Mouse (Mus musculus): ENCODE data around the gene Hist1h2bf. TPM values are rescaled to one million over a fixed set of nuclear protein-coding genes. Genes with fewer than 3 reads are reported as not detected.

Hist1h2bf gene
- 0.68 TPM for polyA plus RNA-seq (2017; shearing (Covaris generic))

DNA sequence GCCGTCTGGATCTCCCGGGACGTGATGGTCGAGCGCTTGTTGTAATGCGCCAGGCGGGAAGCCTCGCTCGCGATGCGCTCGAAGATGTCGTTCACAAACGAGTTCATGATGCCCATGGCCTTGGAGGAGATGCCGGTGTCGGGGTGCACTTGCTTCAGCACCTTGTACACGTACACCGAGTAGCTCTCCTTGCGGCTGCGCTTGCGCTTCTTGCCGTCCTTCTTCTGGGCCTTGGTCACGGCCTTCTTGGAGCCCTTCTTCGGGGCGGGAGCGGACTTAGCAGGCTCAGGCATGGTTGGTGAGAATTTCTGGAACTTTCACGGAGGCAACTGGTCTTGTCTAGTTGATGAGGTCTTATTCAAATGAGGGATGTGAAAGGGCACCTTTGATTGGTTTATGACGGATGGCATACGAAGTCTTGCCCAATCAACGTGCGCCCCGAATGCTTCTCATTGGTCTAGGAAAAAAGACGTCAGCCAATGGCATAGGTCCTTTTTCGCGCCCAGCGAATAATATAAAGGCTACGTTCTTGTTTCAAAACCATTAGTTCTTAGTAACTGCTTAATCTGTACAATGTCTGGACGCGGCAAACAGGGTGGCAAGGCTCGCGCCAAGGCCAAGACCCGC lies at the start of gene Hist1h2bf, which contains the start of gene Hist1h2ad:
Hist1h2bf (minus strand) TSS at position 299 of the 627 bp plus-strand sequence.
Hist1h2ad (plus strand) TSS at position 484 of the 627 bp plus-strand sequence.

DNA sequence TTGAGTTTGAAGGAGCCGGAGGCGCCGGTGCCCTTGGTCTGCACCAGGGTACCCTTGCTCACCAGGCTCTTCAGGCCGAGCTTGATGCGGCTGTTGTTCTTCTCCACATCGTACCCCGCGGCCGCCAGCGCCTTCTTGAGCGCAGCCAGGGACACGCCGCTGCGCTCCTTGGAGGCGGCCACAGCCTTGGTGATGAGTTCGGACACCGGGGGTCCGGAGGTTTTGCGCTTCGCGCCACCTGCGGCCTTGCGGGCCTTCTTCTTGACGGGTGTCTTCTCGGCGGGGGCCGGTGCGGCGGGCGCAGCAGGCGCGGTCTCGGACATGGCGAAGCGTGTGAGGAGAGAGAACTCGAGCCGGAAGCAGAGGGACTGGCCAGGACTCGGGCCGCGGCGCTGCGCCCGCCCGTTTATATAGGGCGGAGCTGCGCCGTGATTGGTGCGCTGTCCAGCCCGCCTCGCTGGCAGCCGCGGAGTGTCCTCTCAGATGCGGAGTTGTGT lies 48.2 kb upstream of the Hist1h2bf start, which contains the start of gene Hist1h1e:
Hist1h1e (minus strand) TSS at position 384 of the 497 bp plus-strand sequence.

DNA sequence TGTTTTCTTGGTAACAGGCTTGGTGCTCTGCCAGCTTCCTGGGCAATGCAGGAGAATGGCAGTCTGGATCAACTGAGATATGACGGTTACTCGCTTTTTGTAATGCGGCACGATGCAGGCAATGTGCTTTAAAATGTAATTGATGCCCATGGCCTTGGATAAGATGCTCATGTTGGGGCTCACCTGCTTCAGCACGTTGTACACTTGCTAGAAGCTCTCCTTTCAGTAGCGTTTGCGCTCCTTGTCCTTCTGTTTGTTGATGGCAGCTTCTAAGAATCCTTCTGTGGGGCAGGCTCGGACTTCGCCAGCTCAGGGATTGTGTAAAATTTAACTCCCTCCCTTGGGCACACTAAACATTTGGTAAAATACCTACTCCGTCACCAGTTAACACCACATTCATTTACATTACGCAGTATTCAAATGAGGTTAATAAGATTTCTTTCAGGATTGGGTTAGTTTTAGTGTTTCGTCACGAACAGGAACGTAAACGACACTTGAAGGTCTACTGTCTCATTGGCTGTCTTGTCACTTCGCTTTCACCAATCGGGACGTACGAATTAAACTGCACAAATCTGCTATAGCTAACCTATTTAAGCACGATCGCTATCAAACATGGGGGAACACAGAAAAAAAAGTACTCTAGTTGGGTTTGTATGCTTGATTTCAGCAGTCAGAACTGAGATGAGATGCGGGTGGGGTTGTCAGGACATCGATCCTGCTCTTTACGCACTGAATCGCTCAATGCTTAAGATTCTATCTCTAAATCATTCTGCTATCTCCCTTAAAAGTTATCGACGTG lies 46.9 kb upstream of the Hist1h2bf start, which contains the start of gene Hist1h2be:
Hist1h2be (minus strand) TSS at position 392 of the 799 bp plus-strand sequence.

DNA sequence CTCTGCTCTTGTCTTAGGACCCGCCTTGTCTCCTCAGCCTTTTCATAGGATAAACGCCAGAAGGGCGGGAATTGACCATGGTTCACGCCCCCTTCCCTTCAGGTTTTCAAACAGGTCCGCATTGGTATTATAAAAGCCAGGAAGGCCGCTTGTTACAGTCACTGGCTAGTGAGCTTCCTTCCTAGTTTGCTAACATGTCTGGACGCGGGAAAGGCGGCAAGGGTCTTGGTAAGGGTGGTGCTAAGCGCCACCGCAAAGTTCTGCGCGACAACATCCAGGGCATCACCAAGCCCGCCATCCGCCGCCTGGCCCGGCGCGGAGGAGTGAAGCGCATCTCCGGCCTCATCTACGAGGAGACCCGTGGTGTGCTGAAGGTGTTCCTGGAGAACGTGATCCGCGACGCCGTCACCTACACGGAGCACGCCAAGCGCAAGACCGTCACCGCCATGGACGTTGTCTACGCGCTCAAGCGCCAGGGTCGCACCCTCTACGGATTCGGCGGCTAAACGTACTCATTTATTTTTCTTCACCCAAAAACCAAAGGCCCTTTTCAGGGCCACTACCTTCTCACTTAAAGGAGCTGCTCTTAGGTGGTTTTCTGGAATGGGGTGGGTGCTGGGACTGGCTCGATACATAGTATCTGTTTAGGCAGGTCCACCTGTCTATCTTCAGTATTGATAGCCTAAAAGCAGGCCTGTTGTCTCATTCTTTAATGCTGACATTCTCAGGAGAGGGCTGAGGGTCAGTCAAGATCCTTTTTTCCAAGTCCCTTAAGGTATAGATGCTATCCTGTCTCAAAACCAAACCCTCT lies 7.6 kb upstream of the Hist1h2bf start, which contains the start of gene Hist1h4d:
Hist1h4d (plus strand) TSS at position 191 of the 811 bp plus-strand sequence.

DNA sequence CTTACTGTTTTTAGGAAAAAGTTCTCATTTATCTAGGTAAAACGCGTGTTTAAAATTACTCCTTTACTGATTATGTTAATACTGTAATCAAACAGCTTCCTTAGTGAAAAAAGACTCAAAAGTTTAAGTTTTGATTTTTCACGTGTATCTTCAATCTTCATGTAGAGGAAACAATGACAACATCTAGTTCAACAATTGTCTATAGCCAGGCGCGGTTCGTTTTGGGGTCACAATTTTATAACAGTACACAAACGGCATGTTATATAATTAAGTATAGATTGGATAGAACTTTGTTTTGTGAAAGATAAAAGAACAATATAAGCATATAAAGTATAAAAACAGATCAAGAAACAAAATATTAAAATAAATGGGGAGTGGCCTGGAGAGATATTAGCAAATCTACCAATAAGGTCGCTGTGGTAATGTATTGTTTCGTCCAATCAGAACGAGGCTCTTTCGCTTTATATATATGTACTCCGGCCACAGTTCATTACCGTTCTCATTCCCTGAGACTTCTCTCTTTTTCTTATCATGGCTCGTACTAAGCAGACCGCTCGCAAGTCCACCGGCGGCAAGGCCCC lies 1.4 kb upstream of the Hist1h2bf start, which contains the start of gene Hist1h3d:
Hist1h3d (plus strand) TSS at position 493 of the 581 bp plus-strand sequence.

DNA sequence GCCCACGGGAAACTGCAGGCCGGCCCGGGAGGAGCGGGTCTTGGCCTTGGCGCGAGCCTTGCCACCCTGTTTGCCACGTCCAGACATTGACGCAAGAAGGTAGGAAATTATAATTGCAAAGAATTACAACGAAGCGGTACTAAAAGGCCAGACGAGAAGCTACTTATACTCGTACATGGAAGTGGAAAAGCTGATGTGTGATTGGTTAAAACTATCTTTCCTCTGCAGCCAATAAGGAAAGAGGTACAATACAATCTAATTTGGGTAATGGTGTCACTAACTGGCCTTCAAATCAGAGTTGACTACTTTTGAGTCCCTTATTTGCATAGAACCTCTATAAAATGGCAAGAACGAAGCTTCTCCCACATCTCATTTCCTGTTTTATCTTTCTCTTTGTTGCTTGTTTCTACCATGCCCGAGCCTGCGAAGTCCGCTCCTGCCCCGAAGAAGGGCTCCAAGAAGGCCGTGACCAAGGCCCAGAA lies 2.9 kb downstream of the Hist1h2bf start, which contains the start of the genes Hist1h2ae and Hist1h2bg:
Hist1h2ae (minus strand) TSS at position 199 of the 482 bp plus-strand sequence.
Hist1h2bg (plus strand) TSS at position 375 of the 482 bp plus-strand sequence.

DNA sequence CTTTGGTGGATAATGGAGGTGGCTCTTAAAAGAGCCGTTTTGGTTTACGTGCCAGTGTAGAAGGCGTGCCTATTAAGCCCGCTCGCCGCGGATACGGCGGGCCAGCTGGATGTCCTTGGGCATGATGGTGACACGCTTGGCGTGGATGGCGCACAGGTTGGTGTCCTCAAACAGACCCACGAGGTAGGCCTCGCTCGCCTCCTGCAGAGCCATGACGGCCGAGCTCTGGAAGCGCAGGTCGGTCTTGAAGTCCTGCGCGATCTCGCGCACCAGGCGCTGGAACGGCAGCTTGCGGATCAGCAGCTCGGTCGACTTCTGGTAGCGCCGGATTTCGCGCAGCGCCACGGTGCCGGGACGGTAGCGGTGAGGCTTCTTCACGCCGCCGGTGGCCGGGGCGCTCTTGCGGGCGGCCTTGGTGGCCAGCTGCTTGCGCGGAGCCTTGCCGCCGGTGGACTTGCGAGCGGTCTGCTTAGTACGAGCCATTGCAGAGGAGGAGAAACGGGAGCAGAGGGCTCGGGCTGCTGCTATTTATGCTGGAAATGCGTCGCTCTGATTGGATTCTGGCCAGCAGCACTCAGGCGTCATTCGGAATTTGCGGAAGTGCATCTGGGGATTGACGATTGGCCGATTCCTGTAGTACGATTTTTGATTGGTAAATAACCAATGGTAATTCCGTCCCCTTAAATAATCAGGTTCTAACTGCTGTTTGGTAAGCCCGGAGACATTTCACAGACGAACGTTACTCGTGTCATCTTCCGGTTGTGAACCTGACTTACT lies 11.9 kb downstream of the Hist1h2bf start, which contains the start of gene Hist1h3e:
Hist1h3e (minus strand) TSS at position 487 of the 777 bp plus-strand sequence.

DNA sequence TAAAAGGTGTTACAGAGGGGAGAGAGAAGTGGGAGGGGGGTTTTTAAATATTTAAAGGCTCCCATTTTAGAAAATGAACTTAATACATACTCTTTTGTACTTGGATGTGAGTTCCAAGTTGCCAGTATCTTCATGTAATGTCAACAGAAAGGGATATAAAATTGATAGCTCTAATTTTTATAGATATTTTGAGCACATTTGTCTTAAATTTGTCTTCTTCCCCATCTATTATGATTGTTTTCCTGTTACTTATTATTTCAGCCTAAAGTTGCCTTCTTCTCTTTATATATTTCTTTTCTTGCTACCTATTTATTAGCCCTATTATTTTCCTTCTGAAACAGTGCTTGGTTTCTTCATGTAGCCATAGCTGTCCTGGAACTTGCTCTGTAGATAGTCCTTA lies 21.0 kb downstream of the Hist1h2bf start, which contains the start of gene Hist1h1d:
Hist1h1d (plus strand) TSS at position 301 of the 400 bp plus-strand sequence.

DNA sequence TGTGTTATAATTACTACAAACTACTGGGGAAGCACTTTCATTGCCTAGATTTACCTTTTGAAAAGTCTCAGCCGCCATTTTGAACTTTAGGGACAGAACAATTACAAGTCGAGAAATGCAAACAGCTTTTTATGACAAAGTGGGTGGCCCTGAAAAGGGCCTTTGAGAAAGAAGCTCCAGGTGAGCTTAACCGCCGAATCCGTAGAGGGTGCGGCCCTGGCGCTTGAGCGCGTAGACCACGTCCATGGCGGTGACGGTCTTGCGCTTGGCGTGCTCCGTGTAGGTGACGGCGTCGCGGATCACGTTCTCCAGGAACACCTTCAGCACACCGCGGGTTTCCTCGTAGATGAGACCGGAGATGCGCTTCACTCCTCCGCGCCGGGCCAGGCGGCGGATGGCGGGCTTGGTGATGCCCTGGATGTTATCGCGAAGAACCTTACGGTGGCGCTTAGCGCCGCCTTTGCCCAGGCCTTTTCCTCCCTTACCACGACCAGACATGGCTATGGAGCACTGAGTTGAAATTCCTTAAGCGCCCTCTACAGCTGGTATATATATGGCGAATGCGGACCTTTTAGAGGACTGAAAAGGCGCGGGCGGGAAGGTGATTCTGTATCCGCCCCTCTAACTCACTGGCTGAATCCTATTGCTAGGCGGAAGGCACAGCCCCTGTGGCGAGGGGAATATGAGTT lies 22.7 kb downstream of the Hist1h2bf start, which contains the start of gene Hist1h4f:
Hist1h4f (minus strand) TSS at position 503 of the 689 bp plus-strand sequence.

DNA sequence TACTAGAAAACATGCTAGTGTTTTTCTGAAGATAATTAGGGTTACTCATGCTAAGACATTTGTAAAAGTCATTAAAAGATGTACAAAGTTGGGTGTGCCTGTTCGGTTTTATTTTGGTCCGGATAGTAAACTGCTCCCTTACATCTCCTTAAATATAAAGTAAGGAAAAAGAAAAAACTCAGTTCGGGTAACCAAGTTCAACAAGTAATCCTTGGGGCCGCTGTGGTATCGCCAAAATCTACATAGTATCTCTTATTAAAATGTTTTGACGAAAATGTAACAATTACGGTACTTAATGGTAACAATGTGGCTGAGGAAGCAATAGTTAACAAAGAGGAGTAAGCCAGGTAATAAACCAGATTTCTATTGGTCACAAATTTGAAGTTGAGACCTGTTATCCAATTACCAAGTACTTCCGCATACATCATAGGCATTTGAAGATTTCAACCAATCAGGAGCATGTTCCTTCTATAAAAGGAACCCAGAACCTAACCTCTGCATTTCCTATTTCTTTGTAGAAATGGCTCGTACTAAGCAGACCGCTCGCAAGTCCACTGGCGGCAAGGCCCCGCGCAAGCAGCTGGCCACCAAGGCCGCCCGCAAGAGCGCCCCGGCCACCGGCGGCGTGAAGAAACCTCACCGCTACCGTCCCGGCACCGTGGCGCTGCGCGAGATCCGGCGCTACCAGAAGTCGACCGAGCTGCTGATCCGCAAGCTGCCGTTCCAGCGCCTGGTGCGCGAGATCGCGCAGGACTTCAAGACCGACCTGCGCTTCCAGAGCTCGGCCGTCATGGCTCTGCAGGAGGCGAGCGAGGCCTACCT lies 29.8 kb downstream of the Hist1h2bf start, which contains the start of gene Hist1h3f:
Hist1h3f (plus strand) TSS at position 88 of the 822 bp plus-strand sequence.

DNA sequence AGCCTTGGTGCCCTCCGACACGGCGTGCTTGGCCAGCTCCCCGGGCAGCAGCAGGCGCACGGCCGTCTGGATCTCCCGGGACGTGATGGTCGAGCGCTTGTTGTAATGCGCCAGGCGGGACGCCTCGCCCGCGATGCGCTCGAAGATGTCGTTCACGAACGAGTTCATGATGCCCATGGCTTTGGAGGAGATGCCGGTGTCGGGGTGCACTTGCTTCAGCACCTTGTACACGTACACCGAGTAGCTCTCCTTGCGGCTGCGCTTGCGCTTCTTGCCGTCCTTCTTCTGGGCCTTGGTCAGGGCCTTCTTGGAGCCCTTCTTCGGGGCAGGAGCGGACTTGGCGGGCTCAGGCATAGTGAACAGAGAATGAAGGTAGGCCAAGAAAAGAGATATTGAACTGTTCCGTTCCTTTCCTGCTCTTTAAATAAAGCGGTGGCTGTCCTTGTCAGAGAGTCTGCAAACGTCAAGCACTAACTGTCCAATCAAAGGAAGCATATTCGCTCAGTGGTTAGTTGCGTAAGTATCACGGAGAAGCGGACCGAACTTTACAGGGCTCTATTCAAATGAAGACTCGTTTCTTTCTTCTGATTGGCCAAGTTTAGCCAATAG lies 30.9 kb downstream of the Hist1h2bf start, which contains the start of gene Hist1h2bh:
Hist1h2bh (minus strand) TSS at position 394 of the 609 bp plus-strand sequence.

DNA sequence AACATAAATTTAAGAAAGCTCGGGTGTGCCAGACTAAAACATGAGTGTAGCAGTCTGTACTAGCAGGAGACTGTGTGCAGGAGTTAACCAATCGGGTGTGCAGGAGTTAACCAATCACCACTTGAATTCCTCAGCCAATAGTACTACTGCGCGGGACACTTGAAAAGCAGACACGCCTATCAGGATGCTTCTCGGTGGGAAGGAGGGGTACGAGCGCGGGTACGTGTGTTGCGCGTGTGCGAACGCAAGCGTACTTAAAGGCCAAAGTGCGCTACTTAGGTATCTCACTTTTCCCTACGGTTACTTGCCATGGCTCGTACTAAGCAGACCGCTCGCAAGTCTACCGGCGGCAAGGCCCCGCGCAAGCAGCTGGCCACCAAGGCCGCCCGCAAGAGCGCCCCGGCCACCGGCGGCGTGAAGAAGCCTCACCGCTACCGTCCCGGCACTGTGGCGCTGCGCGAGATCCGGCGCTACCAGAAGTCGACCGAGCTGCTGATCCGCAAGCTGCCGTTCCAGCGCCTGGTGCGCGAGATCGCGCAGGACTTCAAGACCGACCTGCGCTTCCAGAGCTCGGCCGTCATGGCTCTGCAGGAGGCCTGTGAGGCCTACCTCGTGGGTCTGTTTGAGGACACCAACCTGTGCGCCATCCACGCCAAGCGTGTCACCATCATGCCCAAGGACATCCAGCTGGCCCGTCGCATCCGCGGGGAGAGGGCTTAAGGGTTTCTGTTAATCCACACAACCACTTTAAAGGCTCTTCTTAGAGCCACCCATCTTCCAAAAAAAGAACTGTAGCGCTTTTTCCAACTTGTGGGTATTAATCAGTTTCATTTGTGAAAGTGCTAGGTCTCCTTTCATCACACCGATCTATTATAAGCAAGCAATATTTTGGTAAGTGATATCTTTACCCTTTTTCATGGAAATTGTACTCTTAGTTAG lies 38.6 kb downstream of the Hist1h2bf start, which contains the start of gene Hist1h3g:
Hist1h3g (plus strand) TSS at position 286 of the 939 bp plus-strand sequence.

DNA sequence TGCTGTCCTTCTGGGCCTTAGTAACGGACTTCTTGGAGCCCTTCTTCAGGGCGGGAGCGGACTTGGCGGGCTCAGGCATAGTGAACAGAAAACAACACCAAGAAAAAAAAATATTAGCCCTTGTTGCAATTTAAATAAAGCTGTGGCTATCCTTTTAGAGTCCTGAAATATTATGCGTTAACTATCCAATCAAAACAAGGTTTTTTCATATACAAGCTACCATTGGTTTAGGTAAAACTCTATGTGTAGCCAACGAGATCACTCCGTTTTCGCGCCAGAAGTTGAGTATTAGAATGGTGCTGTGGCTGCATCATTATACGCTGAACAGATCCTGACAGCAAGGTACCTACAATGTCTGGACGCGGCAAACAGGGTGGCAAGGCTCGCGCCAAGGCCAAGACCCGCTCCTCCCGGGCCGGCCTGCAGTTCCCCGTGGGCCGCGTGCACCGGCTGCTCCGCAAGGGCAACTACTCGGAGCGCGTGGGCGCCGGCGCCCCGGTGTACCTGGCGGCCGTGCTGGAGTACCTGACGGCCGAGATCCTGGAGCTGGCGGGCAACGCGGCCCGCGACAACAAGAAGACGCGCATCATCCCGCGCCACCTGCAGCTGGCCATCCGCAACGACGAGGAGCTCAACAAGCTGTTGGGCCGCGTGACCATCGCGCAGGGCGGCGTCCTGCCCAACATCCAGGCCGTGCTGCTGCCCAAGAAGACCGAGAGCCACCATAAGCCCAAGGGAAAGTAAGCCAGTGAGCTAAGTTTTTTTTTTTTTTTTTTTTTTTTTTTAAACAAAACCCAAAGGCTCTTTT lies 40.2 kb downstream of the Hist1h2bf start, which contains the start of gene Hist1h2af:
Hist1h2af (plus strand) TSS at position 347 of the 808 bp plus-strand sequence.

DNA sequence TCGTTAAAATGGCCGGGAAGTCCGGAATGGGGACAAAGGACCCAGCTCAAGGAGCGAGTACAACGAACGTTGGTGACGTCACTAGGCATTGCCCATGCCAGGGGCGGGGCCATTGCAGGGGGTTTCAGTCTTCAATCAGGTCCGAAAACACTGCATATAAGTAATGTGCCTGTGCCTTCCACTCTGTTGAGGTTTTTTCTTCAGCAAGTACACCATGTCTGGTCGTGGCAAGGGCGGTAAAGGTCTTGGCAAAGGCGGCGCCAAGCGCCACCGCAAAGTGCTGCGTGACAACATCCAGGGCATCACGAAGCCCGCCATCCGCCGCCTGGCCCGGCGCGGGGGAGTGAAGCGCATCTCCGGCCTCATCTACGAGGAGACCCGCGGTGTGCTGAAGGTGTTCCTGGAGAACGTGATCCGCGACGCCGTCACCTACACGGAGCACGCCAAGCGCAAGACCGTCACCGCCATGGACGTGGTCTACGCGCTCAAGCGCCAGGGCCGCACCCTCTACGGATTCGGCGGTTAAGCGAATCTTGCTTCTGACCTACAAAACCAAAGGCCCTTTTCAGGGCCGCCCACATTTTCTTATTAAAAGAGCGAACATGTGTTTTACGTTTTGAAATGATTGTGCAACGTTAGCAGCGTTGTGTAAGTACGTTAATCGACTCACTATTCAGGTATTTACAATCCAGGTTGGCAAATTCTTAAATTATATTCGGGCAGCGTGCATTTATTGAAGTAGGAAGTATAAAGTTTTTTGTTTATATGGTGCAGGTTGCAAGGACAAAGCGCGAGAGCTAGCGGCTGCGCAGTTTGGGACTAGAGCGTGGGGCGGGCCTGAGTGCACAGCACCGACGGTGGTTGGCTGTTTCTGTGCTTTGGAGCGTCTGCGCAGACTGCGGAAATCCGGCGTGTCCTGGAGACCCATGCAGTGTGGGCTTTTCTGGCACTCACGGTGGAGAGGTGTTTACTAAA lies 42.8 kb downstream of the Hist1h2bf start, which contains the start of gene Hist1h4h:
Hist1h4h (plus strand) TSS at position 150 of the 975 bp plus-strand sequence.

Data from CD4-positive, CD25-positive, alpha-beta regulatory T cell (primary cell).